Mouse (Mus musculus) limb, embryonic 14.5 days (tissue): ENCODE measurements around the gene Socs2. TPM values are rescaled to one million over a fixed set of nuclear protein-coding genes. Genes with fewer than 3 reads are reported as not detected.
"Not testable (repeated sequence)": the region's sequence is repeated elsewhere in the genome, so short reads cannot be mapped to it uniquely, and the experiment has no call there.

ENCODE experiments used
- ATAC-seq: fragments of 200-750 bp; cut with Nextera tagmentation; 2 replicates; pipeline ENCODE4 v1.8.0; 2017; ENCODE audit warnings: low read depth, moderate number of reproducible peaks, moderate TSS enrichment; ENCODE audit not compliant: low FRiP score
- DNase-seq: peaks from one replicate; pipeline ENCODE4 v3.0.0-alpha.2; 2015; ENCODE audit warnings: low spot score
- H3K27ac ChIP-seq: fragments of 300-500 bp; sonication (generic); replicated peaks from 2 replicates; pipeline ENCODE4 v1.5.1; 2014; ENCODE audit warnings: low read depth, mild to moderate bottlenecking, low read length, moderate library complexity, mixed read lengths
- H3K27me3 ChIP-seq: fragments of 300-500 bp; sonication (generic); 2 replicates; pipeline ENCODE4 v1.6.1; 2014; ENCODE audit warnings: low read length, mixed read lengths; ENCODE audit not compliant: control insufficient read depth, insufficient read depth
- H3K36me3 ChIP-seq: fragments of 300-500 bp; sonication (generic); 2 replicates; pipeline ENCODE4 v1.6.1; 2014; ENCODE audit warnings: mild to moderate bottlenecking, low read length, moderate library complexity, mixed read lengths; ENCODE audit not compliant: control insufficient read depth, insufficient read depth
- H3K4me1 ChIP-seq: fragments of 300-500 bp; sonication (generic); 2 replicates; pipeline ENCODE4 v1.6.1; 2014; ENCODE audit warnings: antibody characterized with exemption, low read length, mixed read lengths; ENCODE audit not compliant: control insufficient read depth, insufficient read depth
- H3K4me2 ChIP-seq: fragments of 300-500 bp; sonication (generic); replicated peaks from 2 replicates; pipeline ENCODE4 v1.6.1; 2014; ENCODE audit warnings: low read depth, mild to moderate bottlenecking, low read length, moderate library complexity; ENCODE audit not compliant: severe bottlenecking
- H3K4me3 ChIP-seq: fragments of 300-500 bp; sonication (generic); replicated peaks from 2 replicates; pipeline ENCODE4 v1.5.1; 2014; ENCODE audit warnings: low read length
- H3K9ac ChIP-seq: fragments of 300-500 bp; sonication (generic); 2 replicates; pipeline ENCODE4 v1.6.1; 2014; ENCODE audit warnings: mild to moderate bottlenecking, low read depth, low read length, moderate library complexity; ENCODE audit not compliant: severe bottlenecking
- H3K9me3 ChIP-seq: fragments of 300-500 bp; sonication (generic); 2 replicates; pipeline ENCODE4 v1.6.1; 2016; ENCODE audit warnings: low read length; ENCODE audit not compliant: control insufficient read depth
- POLR2A ChIP-seq: fragments of 200-500 bp; IDR thresholded peaks from 2 replicates; pipeline ENCODE4 v1.8.0; 2012; ENCODE audit warnings: inconsistent platforms, mild to moderate bottlenecking, moderate library complexity, borderline replicate concordance; ENCODE audit not compliant: insufficient read depth, insufficient read length; ENCODE audit errors: extremely low read depth
- WGBS: fragments of 180-500 bp; shearing (Covaris S2); extraction: QIAGEN DNeasy Blood & Tissue Kit; methylation state at CpG from one replicate; pipeline ENCODE4 v1.1.7; 2014; 5-methylcytosine and 5-hydroxymethylcytosine counted together
- polyA plus RNA-seq, 2 experiments: library from polyadenylated mRNA; depleted of rRNA in 1 of 2; stranded (reverse) in 1 of 2; unstranded in 1 of 2; fragments of >200 nt; fragmentation: Nextera tagmentation in 1 of 2; extraction: Ambion mirVana in 1 of 2; gene quantifications; 2 replicates each; pipeline versions ENCODE4 v1.2.1 to v1.2.3; 2012 to 2014

Gene Socs2
- polyA plus RNA-seq, 2 experiments: 23.2 to 54.0 TPM

- Histone ChIP-seq H3K9ac (no peak overlapping the region), H3K4me3 (no peak overlapping the region), H3K4me1 (peaks cover 7% of the 10 kb centered on the region), H3K27ac (no peak overlapping the region), H3K27me3 (no peaks in the 10 kb centered on the region), H3K9me3 (no peaks in the 10 kb centered on the region), H3K36me3 (no peaks in the 10 kb centered on the region), H3K4me2 (no peak overlapping the region)
- ATAC-seq: no peak
- no peak for TF ChIP-seq POLR2A
- WGBS: 89% methylated on average over 9 of the region's 9 CpGs
- no peak for DNase-seq
Observed at GRCm38 (mm10) chr10:95390871-95391270, 26.1 kb downstream of the Socs2 start.

GRCm38 (mm10) chr10:95389805-95390204 is 27.2 kb downstream of the Socs2 start:
- not testable (repeated sequence) for H3K9me3 ChIP-seq, H3K36me3 ChIP-seq, H3K27me3 ChIP-seq, ATAC-seq, H3K4me1 ChIP-seq, H3K4me2 ChIP-seq, H3K4me3 ChIP-seq, H3K27ac ChIP-seq, DNase-seq, H3K9ac ChIP-seq
- WGBS: 94% methylated on average over 5 of the region's 5 CpGs

- WGBS: 60% methylated on average over 23 of the region's 23 CpGs
- no peak for TF ChIP-seq POLR2A
- Histone ChIP-seq H3K27me3 (no peaks in the 10 kb centered on the region), H3K9ac (no peak overlapping the region), H3K36me3 (no peaks in the 10 kb centered on the region), H3K4me3 (no peak overlapping the region), H3K4me1 (peaks cover 5% of the 10 kb centered on the region; the same call in 1 of the 2 replicates), H3K4me2 (peak overlapping the region; percentile 15; the same call in 1 of the 2 replicates), H3K27ac (no peak overlapping the region), H3K9me3 (no peaks in the 10 kb centered on the region)
- no peak for ATAC-seq
- DNase-seq: peak; percentile 11
Observed at GRCm38 (mm10) chr10:95388821-95389477, 28.0 kb downstream of the Socs2 start.

- H3K9me3 ChIP-seq: no peaks in the 10 kb centered on the region
- no peak for DNase-seq
- no peaks in the 10 kb centered on the region for H3K27me3 ChIP-seq
- no peak overlapping the region for H3K4me2 ChIP-seq
- H3K9ac ChIP-seq: no peak overlapping the region
- no peak for ATAC-seq
- peaks cover 5% of the 10 kb centered on the region; the same call in 1 of the 2 replicates for H3K4me1 ChIP-seq
- 96% methylated on average over 6 of the region's 6 CpGs for WGBS
- H3K4me3 ChIP-seq: no peak overlapping the region
- no peaks in the 10 kb centered on the region for H3K36me3 ChIP-seq
- TF ChIP-seq POLR2A: no peak
- no peak overlapping the region for H3K27ac ChIP-seq
Observed at GRCm38 (mm10) chr10:95386527-95386926, 30.5 kb downstream of the Socs2 start.

- H3K4me3 ChIP-seq: no peak overlapping the region
- 59% methylated on average over 4 of the region's 4 CpGs for WGBS
- H3K4me2 ChIP-seq: no peak overlapping the region
- H3K27ac ChIP-seq: no peak overlapping the region
- no peaks in the 10 kb centered on the region for H3K9me3 ChIP-seq
- H3K27me3 ChIP-seq: no peaks in the 10 kb centered on the region
- peaks cover 5% of the 10 kb centered on the region; the same call in 1 of the 2 replicates for H3K4me1 ChIP-seq
- no peak for ATAC-seq
- DNase-seq: peak; percentile 61
- no peak overlapping the region for H3K9ac ChIP-seq
- no peaks in the 10 kb centered on the region for H3K36me3 ChIP-seq
- no peak for TF ChIP-seq POLR2A
Observed at GRCm38 (mm10) chr10:95385801-95386203, 31.2 kb downstream of the Socs2 start.

GRCm38 (mm10) chr10:95385081-95385480 is 31.9 kb downstream of the Socs2 start:
- DNase-seq: peak; percentile 66
- 0 out of 2 replicates have a peak, but pooled peaks cover under 1% of the 10 kb centered on the region for H3K9me3 ChIP-seq
- H3K27me3 ChIP-seq: no peaks in the 10 kb centered on the region
- WGBS: 37% methylated on average over 1 of the region's 1 CpGs
- TF ChIP-seq POLR2A: no peak
- no peak overlapping the region for H3K27ac ChIP-seq
- H3K9ac ChIP-seq: no peak overlapping the region
- no peak overlapping the region for H3K4me3 ChIP-seq
- no peaks in the 10 kb centered on the region for H3K36me3 ChIP-seq
- no peak overlapping the region for H3K4me2 ChIP-seq
- peaks cover 5% of the 10 kb centered on the region; the same call in 1 of the 2 replicates for H3K4me1 ChIP-seq
- ATAC-seq: no peak
